ENCODE assay signal across 15 mouse cellular contexts in genomic region chr7:126019966-126020365, GRCm38 (mm10).
DNase-seq lines count a peak whose midpoint lies in the region; ATAC-seq and TF ChIP-seq lines count a peak whose summit lies in the region.
"Had no signal": no experiment of that assay in that cellular context is flagged by ENCODE, and none has a peak within 500 bp of the region (broad histone marks: within the 10 kb centered on the region; RNA-seq: fewer than 3 reads in every experiment).

No protein-coding gene starts in this region.

- H3K9ac ChIP-seq in heart, embryonic 12.5 days = no peak overlapping the region
- no peak overlapping the region for H3K9ac ChIP-seq in stomach, embryonic 16.5 days (ENCODE audit: low read length)
- no peak overlapping the region for H3K9ac ChIP-seq in stomach, postnatal 0 days (ENCODE audit: low read length)
- H3K9ac ChIP-seq in midbrain, embryonic 11.5 days (ENCODE audit: low read length) = no peak overlapping the region; the same call in 1 of the 2 replicates
- H3K9ac ChIP-seq in neural tube, embryonic 15.5 days (replicated peaks) = no peak overlapping the region; the same call in 1 of the 2 replicates

- H3K9me3 ChIP-seq in heart, embryonic 10.5 days = no peaks in the 10 kb centered on the region
- no peaks in the 10 kb centered on the region for H3K9me3 ChIP-seq in heart, embryonic 12.5 days (replicated peaks)
- no peaks in the 10 kb centered on the region for H3K9me3 ChIP-seq in stomach, embryonic 16.5 days (replicated peaks; ENCODE audit: control insufficient read depth, low read length)
- no peaks in the 10 kb centered on the region for H3K9me3 ChIP-seq in stomach, postnatal 0 days (ENCODE audit: control insufficient read depth, low read length)
- H3K9me3 ChIP-seq in midbrain, embryonic 11.5 days (ENCODE audit: control insufficient read depth, low read length) = no peaks in the 10 kb centered on the region
- no peaks in the 10 kb centered on the region for H3K9me3 ChIP-seq in neural tube, embryonic 15.5 days (replicated peaks)

- no peak for TF ChIP-seq EP300 in stomach, postnatal 0 days (optimal IDR thresholded peaks at IDR 0.05)

- no peaks in the 10 kb centered on the region; the same call in 1 of the 2 replicates for H3K36me3 ChIP-seq in heart, embryonic 10.5 days
- H3K36me3 ChIP-seq in heart, embryonic 12.5 days = no peaks in the 10 kb centered on the region
- no peaks in the 10 kb centered on the region for H3K36me3 ChIP-seq in stomach, embryonic 16.5 days (ENCODE audit: control insufficient read depth, insufficient read depth, low read length)
- no peaks in the 10 kb centered on the region for H3K36me3 ChIP-seq in stomach, postnatal 0 days (ENCODE audit: control insufficient read depth, insufficient read depth, low read length)
- no peaks in the 10 kb centered on the region for H3K36me3 ChIP-seq in midbrain, embryonic 11.5 days (ENCODE audit: control insufficient read depth, insufficient read depth, low read length)
- no peaks in the 10 kb centered on the region for H3K36me3 ChIP-seq in neural tube, embryonic 15.5 days

- peaks cover 23% of the 10 kb centered on the region for H3K4me1 ChIP-seq in heart, embryonic 10.5 days
- peaks cover 31% of the 10 kb centered on the region for H3K4me1 ChIP-seq in heart, embryonic 12.5 days (replicated peaks)
- H3K4me1 ChIP-seq in stomach, embryonic 16.5 days (ENCODE audit: control insufficient read depth, insufficient read depth, low read length) = peaks cover 8% of the 10 kb centered on the region
- 0 out of 2 replicates have a peak, but pooled peaks cover 4% of the 10 kb centered on the region for H3K4me1 ChIP-seq in stomach, postnatal 0 days (replicated peaks; ENCODE audit: control insufficient read depth, insufficient read depth)
- peaks cover 11% of the 10 kb centered on the region for H3K4me1 ChIP-seq in midbrain, embryonic 11.5 days (ENCODE audit: control insufficient read depth, insufficient read depth, low read length)
- peaks cover 20% of the 10 kb centered on the region for H3K4me1 ChIP-seq in neural tube, embryonic 15.5 days

- no peak for DNase-seq in heart, embryonic 10.5 days (ENCODE audit: low spot score)
- no peak for DNase-seq in stomach, postnatal 0 days (ENCODE audit: low spot score)
- no peak for DNase-seq in midbrain, embryonic 11.5 days (ENCODE audit: low spot score, missing footprints)
- DNase-seq in left cerebral cortex, adult 11 months (ENCODE audit: low spot score) = no peak
- no peak for DNase-seq in cerebellum, adult 11-12 months
- DNase-seq: heart, adult 18-20 months; kidney, adult 11 months; kidney, postnatal 4 days; right cerebral cortex, postnatal 25 days; thymus, adult 18-20 months had no signal

- no peak for ATAC-seq in heart, embryonic 12.5 days (ENCODE audit: insufficient number of reproducible peaks, low FRiP score)
- ATAC-seq in stomach, embryonic 16.5 days (ENCODE audit: insufficient read depth, low FRiP score) = no peak
- no peak for ATAC-seq in stomach, postnatal 0 days (ENCODE audit: low FRiP score, low TSS enrichment)
- no peak for ATAC-seq in midbrain, embryonic 11.5 days (ENCODE audit: low FRiP score)
- ATAC-seq in neural tube, embryonic 15.5 days (ENCODE audit: low FRiP score) = peak; percentile 9; the same call in 1 of the 2 replicates
- ATAC-seq: Patski had no signal

- H3K27ac ChIP-seq in heart, embryonic 10.5 days = peak overlapping the region; percentile 48; the same call in 1 of the 2 replicates
- H3K27ac ChIP-seq in heart, embryonic 12.5 days (ENCODE audit: poor library complexity, severe bottlenecking) = no peak overlapping the region
- 0 out of 2 replicates have a peak overlapping the region, but pooled peaks have one; percentile 3 for H3K27ac ChIP-seq in stomach, embryonic 16.5 days (ENCODE audit: low read length)
- no peak overlapping the region for H3K27ac ChIP-seq in stomach, postnatal 0 days (replicated peaks)
- H3K27ac ChIP-seq in midbrain, embryonic 11.5 days (ENCODE audit: low read depth, low read length) = peak overlapping the region; percentile 51; the same call in 1 of the 2 replicates
- H3K27ac ChIP-seq in neural tube, embryonic 15.5 days (replicated peaks) = peak overlapping the region; percentile 39
- H3K27ac ChIP-seq: macrophage had no signal

- no peak overlapping the region for H3K4me2 ChIP-seq in heart, embryonic 12.5 days
- H3K4me2 ChIP-seq in stomach, embryonic 16.5 days (ENCODE audit: low read depth, low read length) = no peak overlapping the region
- no peak overlapping the region for H3K4me2 ChIP-seq in stomach, postnatal 0 days (replicated peaks; ENCODE audit: low read depth)
- no peak overlapping the region for H3K4me2 ChIP-seq in midbrain, embryonic 11.5 days
- no peak overlapping the region for H3K4me2 ChIP-seq in neural tube, embryonic 15.5 days

- 59% methylated on average over 6 of the region's 6 CpGs for WGBS in heart, embryonic 10.5 days
- 56% methylated on average over 6 of the region's 6 CpGs for WGBS in heart, embryonic 12.5 days
- 52% methylated on average over 6 of the region's 6 CpGs for WGBS in stomach, embryonic 16.5 days
- WGBS in stomach, postnatal 0 days = 36% methylated on average over 6 of the region's 6 CpGs
- 79% methylated on average over 6 of the region's 6 CpGs for WGBS in midbrain, embryonic 11.5 days
- 42% methylated on average over 6 of the region's 6 CpGs for WGBS in neural tube, embryonic 15.5 days

- H3K4me3 ChIP-seq in heart, embryonic 10.5 days = no peak overlapping the region
- no peak overlapping the region for H3K4me3 ChIP-seq in heart, embryonic 12.5 days
- H3K4me3 ChIP-seq in stomach, embryonic 16.5 days (replicated peaks; ENCODE audit: low read length) = no peak overlapping the region
- no peak overlapping the region for H3K4me3 ChIP-seq in stomach, postnatal 0 days (ENCODE audit: low read depth, low read length)
- H3K4me3 ChIP-seq in midbrain, embryonic 11.5 days (ENCODE audit: low read depth, low read length) = no peak overlapping the region
- no peak overlapping the region for H3K4me3 ChIP-seq in neural tube, embryonic 15.5 days (replicated peaks)

- H3K27me3 ChIP-seq in heart, embryonic 10.5 days (ENCODE audit: insufficient read depth, poor library complexity, severe bottlenecking) = no peaks in the 10 kb centered on the region
- H3K27me3 ChIP-seq in heart, embryonic 12.5 days (replicated peaks) = no peaks in the 10 kb centered on the region
- no peaks in the 10 kb centered on the region for H3K27me3 ChIP-seq in stomach, embryonic 16.5 days (ENCODE audit: control insufficient read depth, insufficient read depth, low read length)
- H3K27me3 ChIP-seq in stomach, postnatal 0 days (ENCODE audit: control insufficient read depth, insufficient read depth, low read length) = no peaks in the 10 kb centered on the region
- no peaks in the 10 kb centered on the region for H3K27me3 ChIP-seq in midbrain, embryonic 11.5 days (ENCODE audit: control insufficient read depth, insufficient read depth, low read length)
- H3K27me3 ChIP-seq in neural tube, embryonic 15.5 days (replicated peaks) = no peaks in the 10 kb centered on the region

- no peak for TF ChIP-seq CTCF in stomach, postnatal 0 days (IDR thresholded peaks at IDR 0.05; ENCODE audit: low read depth)

Comparison
In these comparisons a context has a peak if more than half of its experiments do, and no peak if none do; other contexts are left out.
1. H3K27ac ChIP-seq: peak in heart, embryonic 10.5 days (single experiment), stomach, embryonic 16.5 days (single experiment), midbrain, embryonic 11.5 days (single experiment) and neural tube, embryonic 15.5 days (single experiment); none in heart, embryonic 12.5 days (single experiment) and stomach, postnatal 0 days (single experiment).